ENCODE assay signal across 9 mouse cellular contexts in the genomic region with DNA sequence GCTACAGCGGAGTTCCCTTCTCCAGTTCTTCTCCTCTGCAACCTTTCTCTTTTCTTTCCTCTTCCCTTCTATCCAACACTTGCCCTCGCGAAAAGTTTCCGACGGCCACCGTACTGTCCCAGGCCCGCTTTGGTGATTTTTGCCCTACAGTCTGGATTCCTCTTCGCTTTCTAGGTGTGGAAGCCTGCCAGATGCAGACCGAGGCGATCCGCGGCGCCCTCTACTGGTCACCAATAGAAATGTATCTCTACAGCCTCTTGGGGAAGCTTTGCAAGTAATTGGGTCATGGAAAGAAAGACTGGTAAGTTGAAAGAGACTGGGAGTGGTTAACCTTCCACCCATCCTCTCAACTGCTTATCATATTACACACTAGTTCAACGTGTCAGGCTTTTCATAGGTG. TPM values are rescaled to one million over a fixed set of nuclear protein-coding genes. Genes with fewer than 3 reads are reported as not detected.
A peak's percentile ranks its signal among the peaks of the same experiment; 100 is the strongest.
DNase-seq lines count a peak whose midpoint lies in the region; ATAC-seq and TF ChIP-seq lines count a peak whose summit lies in the region.
"Had no signal": no experiment of that assay in that cellular context is flagged by ENCODE, and none has a peak within 500 bp of the region (broad histone marks: within the 10 kb centered on the region; RNA-seq: fewer than 3 reads in every experiment).

No protein-coding gene starts in this region.

- 2% methylated on average over 14 of the region's 14 CpGs for WGBS in midbrain, embryonic 14.5 days
- 1% methylated on average over 14 of the region's 14 CpGs for WGBS in stomach, postnatal 0 days

- H3K4me3 ChIP-seq in midbrain, embryonic 14.5 days (replicated peaks; ENCODE audit: low read depth, low read length): no peak overlapping the region
- no peak overlapping the region for H3K4me3 ChIP-seq in stomach, postnatal 0 days (ENCODE audit: low read depth, low read length)

- peaks cover 70% of the 10 kb centered on the region for H3K27me3 ChIP-seq in midbrain, embryonic 14.5 days (ENCODE audit: control insufficient read depth, insufficient read depth, low read length)
- peaks cover 13% of the 10 kb centered on the region for H3K27me3 ChIP-seq in stomach, postnatal 0 days (ENCODE audit: control insufficient read depth, insufficient read depth, low read length)

- ATAC-seq in frontal cortex, adult (ENCODE audit: low TSS enrichment): peak; percentile 92
- ATAC-seq in midbrain, embryonic 14.5 days (ENCODE audit: low FRiP score, low TSS enrichment): peak; percentile 35; the same call in 1 of the 2 replicates
- ATAC-seq in stomach, postnatal 0 days (ENCODE audit: low FRiP score, low TSS enrichment): peak; percentile 49

- no peak for TF ChIP-seq EP300 in stomach, postnatal 0 days (optimal IDR thresholded peaks at IDR 0.05)

- H3K9me3 ChIP-seq in midbrain, embryonic 14.5 days (ENCODE audit: control insufficient read depth, low read length): no peaks in the 10 kb centered on the region
- no peaks in the 10 kb centered on the region for H3K9me3 ChIP-seq in stomach, postnatal 0 days (ENCODE audit: control insufficient read depth, low read length)

- DNase-seq in heart, adult 11 months: peak; percentile 88
- no peak for DNase-seq in heart, postnatal 25 days (ENCODE audit: low spot score)
- DNase-seq in cerebellum, adult 8-10 months: peak; percentile 61
- DNase-seq in induced T-regulatory cell, adult 2 months (ENCODE audit: low read depth): peak; percentile 52
- peak; percentile 66 to 71 for DNase-seq in left cerebral cortex, postnatal 10 days (ENCODE audit: extremely low spot score in 1 of 2, low spot score in 2 of 2)
- DNase-seq in midbrain, embryonic 14.5 days: peak; percentile 86
- DNase-seq in stomach, postnatal 0 days (ENCODE audit: low spot score): peak; percentile 82

- no peaks in the 10 kb centered on the region for H3K4me1 ChIP-seq in midbrain, embryonic 14.5 days (ENCODE audit: control insufficient read depth, insufficient read depth, low read length)
- no peaks in the 10 kb centered on the region for H3K4me1 ChIP-seq in stomach, postnatal 0 days (replicated peaks; ENCODE audit: control insufficient read depth, insufficient read depth)

- H3K9ac ChIP-seq in midbrain, embryonic 14.5 days (replicated peaks; ENCODE audit: low read length): no peak overlapping the region
- H3K9ac ChIP-seq in stomach, postnatal 0 days (ENCODE audit: low read length): no peak overlapping the region

- H3K27ac ChIP-seq in midbrain, embryonic 14.5 days (replicated peaks; ENCODE audit: low read depth, low read length): no peak overlapping the region
- no peak overlapping the region for H3K27ac ChIP-seq in stomach, postnatal 0 days (replicated peaks)

- intact Hi-C loops in heart, postnatal 25 days (cut with DNase I): loop anchor here (5.0 kb wide), 1 partner anchor 484 kb away; no protein-coding TSS in a partner anchor
- intact Hi-C loops in left cerebral cortex, postnatal 10 days (cut with DNase I): loop anchor here (2.0 to 10.0 kb wide), 2 partner anchors 482 to 656 kb away; no protein-coding TSS in a partner anchor

- H3K4me2 ChIP-seq in midbrain, embryonic 14.5 days (ENCODE audit: low read length): 0 out of 2 replicates have a peak overlapping the region, but pooled peaks have one; percentile 15
- H3K4me2 ChIP-seq in stomach, postnatal 0 days (replicated peaks; ENCODE audit: low read depth): peak overlapping the region; percentile 8; the same call in 1 of the 2 replicates

- no peaks in the 10 kb centered on the region for H3K36me3 ChIP-seq in midbrain, embryonic 14.5 days (ENCODE audit: control insufficient read depth, insufficient read depth, low read length)
- H3K36me3 ChIP-seq in stomach, postnatal 0 days (ENCODE audit: control insufficient read depth, insufficient read depth, low read length): no peaks in the 10 kb centered on the region

- TF ChIP-seq CTCF in stomach, postnatal 0 days (IDR thresholded peaks at IDR 0.05; ENCODE audit: low read depth): peak; percentile 89

RNA-seq across cellular contexts. Expression of a gene that starts 4.4 kb away (rescaled TPM):
- total RNA-seq in heart, postnatal 25 days (2021): under 1 TPM in 1 of 2 experiments, not detected in 1; 0.11 TPM
- total RNA-seq in left cerebral cortex, postnatal 10 days (2021): under 1 TPM; 0.61 to 0.73 TPM
- 0.24 TPM in 1 of 2 replicates, not detected in the other for polyA plus RNA-seq in midbrain, embryonic 14.5 days (2014; fragmentation: Nextera tagmentation; extraction: Ambion mirVana)
- not detected in 2 replicates for polyA plus RNA-seq in stomach, postnatal 0 days (2015; fragmentation: Nextera tagmentation; extraction: Ambion mirVana)
- total RNA-seq: neutrophil, adult 5-6 weeks had no signal

Comparison
In these comparisons a context has a peak if more than half of its experiments do, and no peak if none do; other contexts are left out.
1. ATAC-seq: peak in every context shown above with its lines; median percentile 92 in frontal cortex, adult; 49 in stomach, postnatal 0 days; 35 in midbrain, embryonic 14.5 days.